Mouse (Mus musculus): Measurements from ENCODE around the gene Slc25a39.
"Not testable (repeated sequence)": the region's sequence is repeated elsewhere in the genome, so short reads cannot be mapped to it uniquely, and the experiment has no call there.

Gene Slc25a39

GRCm38 (mm10) chr11:102410345-102410744, 2.6 kb upstream of the Slc25a39 start:
- not testable (repeated sequence) for DNase-seq

- DNase-seq = no peak
Observed at GRCm38 (mm10) chr11:102409795-102410330, 2.1 kb upstream of the Slc25a39 start.

- no peak for DNase-seq
Observed at GRCm38 (mm10) chr11:102408888-102409794, 1.4 kb upstream of the Slc25a39 start.

- DNase-seq = peak; percentile 96 to 98
Observed at GRCm38 (mm10) chr11:102408344-102408876, 664 bp upstream of the Slc25a39 start.

GRCm38 (mm10) chr11:102406900-102407833, 579 bp downstream of the Slc25a39 start:
- peak; percentile 91 to 97 for DNase-seq

GRCm38 (mm10) chr11:102406401-102406800, 1.3 kb downstream of the Slc25a39 start:
- DNase-seq = no peak

GRCm38 (mm10) chr11:102405544-102406285, 2.0 kb downstream of the Slc25a39 start:
- no peak for DNase-seq

- DNase-seq = peak in 1 of 2 experiments; percentile 27
Observed at GRCm38 (mm10) chr11:102404161-102405010, 3.4 kb downstream of the Slc25a39 start.

- DNase-seq = no peak
Observed at GRCm38 (mm10) chr11:102403657-102404056, 4.1 kb downstream of the Slc25a39 start.

GRCm38 (mm10) chr11:102401898-102402500, 5.7 kb downstream of the Slc25a39 start:
- peak in 1 of 2 experiments; percentile 38 for DNase-seq

GRCm38 (mm10) chr11:102400513-102401084, 7.1 kb downstream of the Slc25a39 start:
- DNase-seq = no peak

- peak in 1 of 2 experiments; percentile 44 for DNase-seq
Observed at GRCm38 (mm10) chr11:102399610-102400072, 8.1 kb downstream of the Slc25a39 start.

- no peak for DNase-seq
Observed at GRCm38 (mm10) chr11:102399107-102399506, 8.6 kb downstream of the Slc25a39 start.

GRCm38 (mm10) chr11:102398007-102398825, 9.5 kb downstream of the Slc25a39 start:
- DNase-seq = peak; percentile 69 to 77

GRCm38 (mm10) chr11:102396671-102397141, 11.0 kb downstream of the Slc25a39 start:
- peak in 1 of 2 experiments; percentile 51 for DNase-seq

- peak in 1 of 2 experiments; percentile 46 for DNase-seq
Observed at GRCm38 (mm10) chr11:102396263-102396662, 11.5 kb downstream of the Slc25a39 start.

GRCm38 (mm10) chr11:102395250-102395649, 12.5 kb downstream of the Slc25a39 start:
- peak in 1 of 2 experiments; percentile 54 for DNase-seq

- peak; percentile 57 to 64 for DNase-seq
Observed at GRCm38 (mm10) chr11:102394421-102395124, 13.2 kb downstream of the Slc25a39 start.
